8 mouse cellular contexts compared by ENCODE assay signal in the genomic region with DNA sequence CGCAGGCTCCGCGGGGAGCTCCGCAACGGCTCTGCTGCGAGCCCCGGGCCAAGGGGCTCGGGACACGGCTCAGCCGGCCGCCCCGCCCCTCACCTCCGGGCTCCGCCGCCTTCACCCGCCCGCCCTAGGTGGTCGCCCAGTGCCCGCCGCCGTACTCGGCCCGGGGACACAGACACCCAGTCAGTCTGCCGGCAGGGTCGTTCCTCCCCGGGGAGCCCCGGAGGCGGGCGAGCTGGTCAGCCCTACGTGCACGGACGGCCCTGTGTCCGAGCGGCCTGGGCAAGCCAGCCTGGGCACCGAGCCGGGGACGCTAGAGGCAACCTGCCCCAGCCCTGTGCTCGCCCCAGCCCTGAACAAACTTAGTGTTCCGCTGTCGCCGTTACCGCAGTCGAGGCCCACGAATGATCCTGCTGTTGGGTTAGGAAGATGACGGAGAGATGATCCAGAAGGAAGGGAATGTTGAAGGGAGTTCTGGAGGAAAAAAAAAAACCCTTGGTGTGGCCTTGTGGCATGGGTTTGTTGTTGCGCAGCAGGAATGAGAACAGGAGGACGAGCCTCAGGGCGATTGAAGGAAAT. TPM values are rescaled to one million over a fixed set of nuclear protein-coding genes. Genes with fewer than 3 reads are reported as not detected.
A peak's percentile ranks its signal among the peaks of the same experiment; 100 is the strongest.
DNase-seq lines count a peak whose midpoint lies in the region; ATAC-seq lines count a peak whose summit lies in the region.
"Had no signal": no experiment of that assay in that cellular context is flagged by ENCODE, and none has a peak within 500 bp of the region (broad histone marks: within the 10 kb centered on the region; RNA-seq: fewer than 3 reads in every experiment).

No protein-coding gene starts in this region.

- peak; percentile 76 for ATAC-seq in neural tube, embryonic 11.5 days (ENCODE audit: insufficient read depth, low FRiP score, low TSS enrichment)
- ATAC-seq in erythroid progenitor cell, adult 5-6 weeks (replicated peaks; ENCODE audit: low FRiP score, poor library complexity, severe bottlenecking): peak; percentile 8; the same call in 1 of the 2 replicates
- ATAC-seq in hindbrain, embryonic 16.5 days: no peak

- peak overlapping the region; percentile 70 for H3K9ac ChIP-seq in neural tube, embryonic 11.5 days (ENCODE audit: low read length)
- peak overlapping the region; percentile 86 for H3K9ac ChIP-seq in hindbrain, embryonic 16.5 days (ENCODE audit: low read depth, low read length)

- H3K4me3 ChIP-seq in neural tube, embryonic 11.5 days (ENCODE audit: low read depth, low read length): peak overlapping the region; percentile 95
- peak overlapping the region; percentile 93 for H3K4me3 ChIP-seq in hindbrain, embryonic 16.5 days (ENCODE audit: low read length)

- H3K36me3 ChIP-seq in neural tube, embryonic 11.5 days (ENCODE audit: control insufficient read depth, insufficient read depth, low read length): peaks cover 2% of the 10 kb centered on the region; the same call in 1 of the 2 replicates
- H3K36me3 ChIP-seq in hindbrain, embryonic 16.5 days (ENCODE audit: control insufficient read depth, insufficient read depth, low read length): peaks cover 10% of the 10 kb centered on the region

- peak overlapping the region; percentile 71 for H3K4me2 ChIP-seq in neural tube, embryonic 11.5 days (ENCODE audit: low read depth)
- peak overlapping the region; percentile 87 for H3K4me2 ChIP-seq in hindbrain, embryonic 16.5 days (ENCODE audit: low read length)

- WGBS in neural tube, embryonic 11.5 days: under 1% methylated on average over 47 of the region's 48 CpGs
- WGBS in hindbrain, embryonic 16.5 days: under 1% methylated on average over 30 of the region's 48 CpGs

- H3K27ac ChIP-seq in neural tube, embryonic 11.5 days (ENCODE audit: low read depth, low read length): peak overlapping the region; percentile 64
- H3K27ac ChIP-seq in hindbrain, embryonic 16.5 days (ENCODE audit: low read depth, low read length): peak overlapping the region; percentile 82

- no peaks in the 10 kb centered on the region for H3K27me3 ChIP-seq in neural tube, embryonic 11.5 days (ENCODE audit: control insufficient read depth, insufficient read depth, low read length)
- no peaks in the 10 kb centered on the region for H3K27me3 ChIP-seq in hindbrain, embryonic 16.5 days (replicated peaks; ENCODE audit: control insufficient read depth, insufficient read depth, low read length)

- no peaks in the 10 kb centered on the region for H3K9me3 ChIP-seq in neural tube, embryonic 11.5 days (ENCODE audit: control insufficient read depth, low read length)
- no peaks in the 10 kb centered on the region for H3K9me3 ChIP-seq in hindbrain, embryonic 16.5 days (ENCODE audit: control insufficient read depth, low read length)

- no peak for DNase-seq in neural tube, embryonic 11.5 days (ENCODE audit: low spot score)
- DNase-seq in neural tube, embryonic 10.5 days (ENCODE audit: extremely low spot score, low spot score): no peak
- peak; percentile 66 to 74 for DNase-seq in adrenal gland, postnatal 36 days
- DNase-seq in lung, postnatal 25 days (ENCODE audit: low spot score): peak; percentile 12
- DNase-seq in telencephalon, adult 2 months (ENCODE audit: low read depth, low spot score): peak; percentile 5

- peaks cover 5% of the 10 kb centered on the region; the same call in 1 of the 2 replicates for H3K4me1 ChIP-seq in neural tube, embryonic 11.5 days (ENCODE audit: control insufficient read depth, insufficient read depth, low read length)
- H3K4me1 ChIP-seq in hindbrain, embryonic 16.5 days (ENCODE audit: control insufficient read depth, insufficient read depth, low read depth, low read length): peaks cover 19% of the 10 kb centered on the region

RNA-seq across cellular contexts. Expression of a gene that starts 0.4 kb away (rescaled TPM):
- 74.2 and 79.3 TPM in 2 replicates for polyA plus RNA-seq in neural tube, embryonic 11.5 days (2014; fragmentation: Nextera tagmentation; extraction: Ambion mirVana)
- total RNA-seq in adrenal gland, postnatal 36 days (2021): 10 to 100 TPM; 82.8 to 91.6 TPM
- total RNA-seq in erythroid progenitor cell, adult 5-6 weeks (2015; ENCODE audit: low replicate concordance): 17.6 and 22.3 TPM in 2 replicates
- 56.7 and 82.3 TPM in 2 replicates for total RNA-seq in erythroid progenitor cell, adult 5-6 weeks (2017; ENCODE audit: low replicate concordance)
- polyA plus RNA-seq in hindbrain, embryonic 16.5 days (2015; fragmentation: Nextera tagmentation; extraction: Ambion mirVana): 72.5 and 74.4 TPM in 2 replicates

RNA-seq across cellular contexts. Expression of a gene that starts 0.6 kb away (rescaled TPM):
- polyA plus RNA-seq in neural tube, embryonic 11.5 days (2014; fragmentation: Nextera tagmentation; extraction: Ambion mirVana): 0.76 and 1.2 TPM in 2 replicates
- 1 to 10 TPM in 1 of 2 experiments, under 1 TPM in 1; 0.56 to 1.6 TPM for total RNA-seq in adrenal gland, postnatal 36 days (2021)
- total RNA-seq in erythroid progenitor cell, adult 5-6 weeks (2015; ENCODE audit: low replicate concordance): 11.9 TPM in 1 of 2 replicates, not detected in the other
- total RNA-seq in erythroid progenitor cell, adult 5-6 weeks (2017; ENCODE audit: low replicate concordance): 0.77 TPM in 1 of 2 replicates, not detected in the other
- polyA plus RNA-seq in hindbrain, embryonic 16.5 days (2015; fragmentation: Nextera tagmentation; extraction: Ambion mirVana): 0.50 and 0.66 TPM in 2 replicates
- total RNA-seq: gastrocnemius, postnatal 36 days had no signal

RNA-seq across cellular contexts. Expression of a gene that starts 47.2 kb away (rescaled TPM):
- polyA plus RNA-seq in neural tube, embryonic 11.5 days (2014; fragmentation: Nextera tagmentation; extraction: Ambion mirVana): 63.6 and 66.2 TPM in 2 replicates
- 10 to 100 TPM; 16.9 to 19.1 TPM for total RNA-seq in adrenal gland, postnatal 36 days (2021)
- total RNA-seq in erythroid progenitor cell, adult 5-6 weeks (2015; ENCODE audit: low replicate concordance): 17.3 TPM in 1 of 2 replicates, not detected in the other
- total RNA-seq in erythroid progenitor cell, adult 5-6 weeks (2017; ENCODE audit: low replicate concordance): 4.5 and 34.8 TPM in 2 replicates
- 55.9 and 59.1 TPM in 2 replicates for polyA plus RNA-seq in hindbrain, embryonic 16.5 days (2015; fragmentation: Nextera tagmentation; extraction: Ambion mirVana)

RNA-seq across cellular contexts. Expression of a gene that starts 59.4 kb away (rescaled TPM):
- 1.0 and 1.2 TPM in 2 replicates for polyA plus RNA-seq in neural tube, embryonic 11.5 days (2014; fragmentation: Nextera tagmentation; extraction: Ambion mirVana)
- 10 to 100 TPM; 10.4 to 11.7 TPM for total RNA-seq in adrenal gland, postnatal 36 days (2021)
- 11.3 and 15.9 TPM in 2 replicates for total RNA-seq in erythroid progenitor cell, adult 5-6 weeks (2015; ENCODE audit: low replicate concordance)
- 32.9 and 38.5 TPM in 2 replicates for total RNA-seq in erythroid progenitor cell, adult 5-6 weeks (2017; ENCODE audit: low replicate concordance)
- polyA plus RNA-seq in hindbrain, embryonic 16.5 days (2015; fragmentation: Nextera tagmentation; extraction: Ambion mirVana): 2.3 and 2.4 TPM in 2 replicates

Comparison
In these comparisons a context has a peak if more than half of its experiments do, and no peak if none do; other contexts are left out.
1. DNase-seq: peak in adrenal gland, postnatal 36 days (2 of 2), lung, postnatal 25 days (single experiment) and telencephalon, adult 2 months (single experiment); none in neural tube, embryonic 11.5 days (single experiment) and neural tube, embryonic 10.5 days (single experiment).